Mouse (Mus musculus): Measurements from ENCODE around the gene Tns1.

GRCm38 (mm10) chr1:73910701-73911100 lies 213.5 kb downstream of the Tns1 start:
- TF ChIP-seq CTCF (IDR thresholded peaks at IDR 0.05; ENCODE audit: low read depth, low read length) (no peak), POLR2A (IDR thresholded peaks at IDR 0.05; ENCODE audit: borderline replicate concordance, low read depth, low read length) (no peak)

Data from bone marrow macrophage, adult 2 months (primary cell).